8 mouse cellular contexts compared by ENCODE assay signal in genomic region chr12:47313413-47313812, GRCm38 (mm10).
DNase-seq lines count a peak whose midpoint lies in the region; TF ChIP-seq lines count a peak whose summit lies in the region.

No protein-coding gene starts in this region.

- intact Hi-C loops in left cerebral cortex, postnatal 36 days (cut with DNase I) = loop anchor here (10.0 kb wide), 1 partner anchor 499 kb away; the partner anchor contains the start of gene Nova1
- intact Hi-C loops in left cerebral cortex, postnatal 4 days (cut with DNase I) = no loop called here

- peak; percentile 11 for DNase-seq in left cerebral cortex, adult 11 months (ENCODE audit: low spot score)
- no peak for DNase-seq in left cerebral cortex, postnatal 36 days (ENCODE audit: low spot score in 2 of 2)
- peak; percentile 73 for DNase-seq in brain, embryonic 14.5 days (ENCODE audit: low read depth)
- peak; percentile 0 for DNase-seq in fibroblast of lung, adult 2 months (ENCODE audit: low read depth)
- peak; percentile 53 for DNase-seq in left cerebral cortex, postnatal 4 days
- no peak for DNase-seq in ovary, adult 18-20 months (ENCODE audit: low spot score)
- no peak for DNase-seq in spleen, postnatal 36 days (ENCODE audit: low spot score in 2 of 2)
- no peak for DNase-seq in heart, adult 11 months

- peak; percentile 62; the same call in 1 of the 2 replicates for TF ChIP-seq CTCF in brain, embryonic 14.5 days (IDR thresholded peaks at IDR 0.05; ENCODE audit: borderline replicate concordance, extremely low read depth, insufficient read depth, insufficient read length)

- no peak for TF ChIP-seq POLR2A in brain, embryonic 14.5 days (IDR thresholded peaks at IDR 0.05; ENCODE audit: borderline replicate concordance, extremely low read depth, insufficient read depth, insufficient read length, poor library complexity, severe bottlenecking)

Comparison
In these comparisons a context has a peak if more than half of its experiments do, and no peak if none do; other contexts are left out.
1. DNase-seq: peak in left cerebral cortex, adult 11 months (single experiment), brain, embryonic 14.5 days (single experiment), fibroblast of lung, adult 2 months (single experiment) and left cerebral cortex, postnatal 4 days (single experiment); none in left cerebral cortex, postnatal 36 days (0 of 2), ovary, adult 18-20 months (single experiment), spleen, postnatal 36 days (0 of 2) and heart, adult 11 months (single experiment).